Mouse (Mus musculus) ovary, adult 18-20 months (tissue): Measurements from ENCODE around the gene Scarb1.
A peak's percentile ranks its signal among the peaks of the same experiment; 100 is the strongest.

ENCODE experiments used
- DNase-seq: peaks from one replicate; pipeline ENCODE4 v3.0.0; 2022; ENCODE audit warnings: low spot score, mixed read lengths

Scarb1 gene

GRCm38 (mm10) chr5:125364851-125365429 lies 24.0 kb upstream of the Scarb1 start:
- no peak for DNase-seq

DNA sequence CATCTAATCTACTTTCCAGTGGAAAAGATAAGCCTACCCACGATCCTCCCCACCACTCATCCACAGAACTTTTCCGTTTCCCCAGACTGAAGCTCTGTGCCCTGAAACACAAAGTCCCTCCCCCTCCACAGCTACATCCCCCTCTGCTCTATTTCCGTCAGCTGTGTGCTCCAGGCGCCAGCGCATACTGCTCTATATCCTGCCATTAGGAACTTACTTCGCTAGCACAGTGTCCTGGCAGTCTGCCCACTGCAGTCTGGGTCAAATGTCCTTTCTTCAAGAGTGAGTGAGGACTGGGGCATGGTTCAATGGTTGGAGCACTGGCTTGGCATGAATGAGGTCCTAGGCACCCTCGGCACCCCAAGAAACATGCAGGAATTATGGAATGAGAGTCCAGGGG lies 23.0 kb upstream of the Scarb1 start:
- DNase-seq, result no peak

DNA sequence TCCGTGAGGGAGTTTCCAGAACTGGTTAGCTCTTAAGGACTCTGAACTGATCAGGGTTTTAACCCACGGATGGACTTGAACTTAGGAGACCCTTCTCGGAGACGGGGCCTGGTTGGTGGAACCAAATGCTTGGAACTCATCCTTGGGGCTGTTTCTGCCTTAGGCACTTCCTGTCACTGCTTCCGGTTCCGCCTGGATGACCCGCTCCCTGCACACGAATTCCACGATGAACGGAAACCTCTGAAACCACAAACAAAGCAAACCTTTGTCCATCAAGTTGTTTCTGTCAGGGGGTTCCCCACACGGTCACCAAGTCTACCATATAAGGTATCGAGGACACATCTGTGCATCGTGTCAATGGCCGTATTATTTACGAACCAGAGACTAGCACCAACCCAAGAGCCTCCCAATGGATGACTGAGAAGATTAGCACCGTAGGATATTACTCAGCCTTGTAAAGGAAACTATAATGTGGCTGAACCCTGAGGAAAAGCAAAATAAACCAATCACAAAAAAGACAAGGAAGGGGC lies 20.2 kb upstream of the Scarb1 start:
- DNase-seq, result no peak

DNA sequence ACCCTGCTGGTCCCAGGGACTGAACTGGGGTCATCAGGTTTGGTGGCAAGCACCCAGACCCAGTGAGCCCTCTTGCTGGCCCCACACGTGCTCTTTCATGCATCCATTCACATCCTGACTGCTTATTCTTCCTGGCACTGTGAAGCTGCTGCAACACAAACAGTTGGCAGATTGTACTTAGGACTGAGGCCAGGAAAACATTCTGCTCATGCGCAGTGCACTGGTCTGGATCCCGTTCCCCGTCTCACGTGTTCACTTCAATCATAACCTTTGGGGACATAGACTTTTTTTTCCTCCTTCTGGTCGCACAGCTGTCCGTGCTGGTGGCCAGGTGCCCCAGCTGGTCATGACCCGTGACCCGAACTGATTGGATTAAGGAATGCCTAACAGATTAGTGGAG lies 19.7 kb upstream of the Scarb1 start:
- no peak for DNase-seq

DNA sequence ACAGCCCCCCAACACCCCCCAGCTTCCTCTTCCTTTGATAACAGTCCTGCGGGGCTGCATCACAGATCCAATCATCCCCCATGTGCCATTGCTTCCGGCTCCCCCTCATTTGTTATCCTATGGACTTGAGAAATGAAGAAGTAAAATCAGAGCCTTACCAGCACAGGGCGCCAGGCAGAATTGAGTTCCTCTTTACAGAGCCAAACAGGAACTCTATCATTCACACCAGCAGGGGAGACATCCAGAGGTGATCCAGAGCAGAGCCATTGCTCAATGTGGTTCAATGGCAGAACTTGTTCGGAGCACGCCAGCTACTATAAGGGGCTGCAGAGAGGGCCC lies 17.3 kb upstream of the Scarb1 start:
- no peak for DNase-seq

GRCm38 (mm10) chr5:125357543-125358269 lies 16.8 kb upstream of the Scarb1 start:
- no peak for DNase-seq

DNA sequence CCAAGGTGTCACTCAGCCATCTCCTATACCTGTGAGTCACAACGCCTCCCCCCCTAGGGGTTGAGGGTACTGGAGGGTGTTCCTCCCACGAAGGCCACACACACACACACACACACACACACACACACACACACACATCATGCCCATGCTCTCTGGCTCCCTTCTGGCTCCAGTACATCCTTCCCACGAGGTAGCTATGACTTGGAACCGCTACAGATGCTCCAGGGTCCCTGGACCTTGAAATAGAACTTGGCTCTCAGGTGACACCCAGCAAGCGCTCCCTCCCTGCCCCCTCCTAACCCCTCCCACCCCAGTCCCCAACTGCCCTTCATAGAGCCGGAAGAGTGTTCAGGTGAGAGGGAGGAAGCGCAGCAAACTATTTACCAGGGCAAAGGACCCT lies 14.8 kb upstream of the Scarb1 start:
- no peak for DNase-seq

GRCm38 (mm10) chr5:125354885-125355492 lies 14.1 kb upstream of the Scarb1 start:
- DNase-seq, result no peak

DNA sequence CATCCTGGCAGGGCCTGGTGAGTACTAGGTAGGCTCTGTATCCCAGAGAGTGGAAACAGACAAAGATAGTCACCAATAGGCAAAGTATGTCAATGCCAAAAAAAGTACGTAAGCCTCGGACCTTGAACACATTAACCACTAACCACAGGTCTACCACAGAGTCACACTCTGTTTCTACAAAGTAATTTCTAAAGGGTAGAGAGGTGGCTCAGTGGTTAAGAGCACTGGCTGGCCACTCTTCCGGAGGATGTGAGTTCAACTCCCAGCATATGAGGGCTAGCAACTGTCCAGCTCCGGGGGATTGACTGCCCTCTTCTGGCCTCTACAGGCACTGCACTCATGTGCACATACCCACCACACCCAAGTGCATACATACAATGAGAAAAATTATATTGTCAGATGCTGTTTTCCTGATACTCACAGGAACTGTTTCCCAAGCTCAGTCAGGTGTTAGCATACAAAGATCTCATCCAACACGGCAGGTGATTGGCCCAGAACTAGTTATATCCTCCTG lies 11.9 kb upstream of the Scarb1 start:
- DNase-seq, result no peak

DNA sequence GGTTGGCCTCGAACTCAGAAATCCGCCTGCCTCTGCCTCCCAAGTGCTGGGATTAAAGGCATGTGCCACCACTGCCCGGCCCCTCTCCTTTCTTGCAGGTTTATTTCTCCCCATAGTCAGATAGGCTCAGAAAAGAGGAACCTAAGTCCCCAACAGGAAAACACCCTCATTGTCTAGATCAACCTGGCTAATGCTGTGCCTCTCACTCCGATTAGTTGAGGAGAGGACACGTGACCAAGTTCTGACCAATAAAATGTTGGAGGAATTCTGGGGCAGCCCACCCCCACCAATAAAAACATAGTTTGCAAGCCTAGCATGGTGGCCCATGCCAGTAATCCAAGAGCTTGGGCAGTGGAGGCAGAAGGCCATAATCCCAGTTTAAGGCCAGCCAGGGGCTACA lies 11.0 kb upstream of the Scarb1 start:
- no peak for DNase-seq

DNA sequence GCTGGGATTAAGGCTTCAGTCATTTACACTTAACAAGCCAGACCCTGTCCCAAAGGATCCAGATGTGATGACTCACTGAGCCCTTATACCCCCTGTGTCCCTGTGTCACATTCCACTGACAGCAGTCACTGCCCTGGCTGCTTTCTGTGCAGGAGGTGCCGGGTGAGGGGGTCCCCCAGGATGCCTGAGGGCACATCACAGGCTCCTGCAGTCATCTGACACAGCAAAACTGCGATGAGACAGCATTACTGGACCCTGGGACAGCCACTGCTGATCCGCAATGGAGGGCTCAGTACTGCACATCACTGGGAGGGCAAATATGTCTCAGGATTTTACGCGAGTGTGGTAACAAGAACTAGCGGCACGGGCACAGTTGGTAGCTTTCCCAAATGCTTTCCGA lies 10.2 kb upstream of the Scarb1 start:
- DNase-seq, result no peak

GRCm38 (mm10) chr5:125349391-125349790 lies 8.5 kb upstream of the Scarb1 start:
- DNase-seq, result no peak

DNA sequence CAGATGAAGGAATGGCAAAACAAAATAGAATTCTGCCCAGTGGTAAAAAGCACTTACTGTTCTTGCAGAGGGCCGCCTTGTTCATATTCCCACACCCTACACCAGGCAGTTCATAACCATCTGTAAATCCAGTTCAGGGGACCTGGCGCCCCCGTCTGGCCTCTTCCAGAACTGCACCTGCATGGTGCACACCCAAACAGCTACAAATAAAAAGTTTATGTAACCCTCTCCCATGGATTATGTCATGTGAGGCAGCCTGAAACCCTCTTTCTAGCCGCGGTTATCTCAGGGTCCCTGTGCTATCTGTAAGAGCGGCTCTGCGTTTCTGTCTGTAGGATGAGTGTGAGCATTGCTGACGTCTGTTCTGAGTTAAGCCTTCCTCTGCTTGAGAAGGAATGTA lies 7.6 kb upstream of the Scarb1 start:
- no peak for DNase-seq

GRCm38 (mm10) chr5:125348067-125348466 lies 7.2 kb upstream of the Scarb1 start:
- DNase-seq, result no peak

DNA sequence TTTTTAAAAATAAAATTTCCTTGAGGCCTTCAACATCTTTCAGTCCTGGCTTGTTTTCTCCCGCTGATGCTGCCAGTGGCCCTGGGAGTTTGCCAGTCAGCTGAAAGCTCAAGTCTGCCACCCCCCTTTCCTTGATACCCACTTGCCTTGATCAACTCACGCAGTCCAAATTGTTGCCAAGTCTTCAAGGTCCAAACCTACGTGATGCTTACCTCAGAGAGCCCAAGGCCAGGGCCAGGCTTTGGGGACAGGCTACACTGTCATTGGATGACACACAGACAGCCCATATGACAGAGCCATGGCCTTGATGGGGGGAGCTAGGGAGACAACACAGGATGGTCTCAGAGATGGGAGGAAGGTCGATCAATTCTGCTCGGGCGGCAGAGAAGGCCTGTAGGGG lies 3.4 kb upstream of the Scarb1 start:
- DNase-seq, result no peak

DNA sequence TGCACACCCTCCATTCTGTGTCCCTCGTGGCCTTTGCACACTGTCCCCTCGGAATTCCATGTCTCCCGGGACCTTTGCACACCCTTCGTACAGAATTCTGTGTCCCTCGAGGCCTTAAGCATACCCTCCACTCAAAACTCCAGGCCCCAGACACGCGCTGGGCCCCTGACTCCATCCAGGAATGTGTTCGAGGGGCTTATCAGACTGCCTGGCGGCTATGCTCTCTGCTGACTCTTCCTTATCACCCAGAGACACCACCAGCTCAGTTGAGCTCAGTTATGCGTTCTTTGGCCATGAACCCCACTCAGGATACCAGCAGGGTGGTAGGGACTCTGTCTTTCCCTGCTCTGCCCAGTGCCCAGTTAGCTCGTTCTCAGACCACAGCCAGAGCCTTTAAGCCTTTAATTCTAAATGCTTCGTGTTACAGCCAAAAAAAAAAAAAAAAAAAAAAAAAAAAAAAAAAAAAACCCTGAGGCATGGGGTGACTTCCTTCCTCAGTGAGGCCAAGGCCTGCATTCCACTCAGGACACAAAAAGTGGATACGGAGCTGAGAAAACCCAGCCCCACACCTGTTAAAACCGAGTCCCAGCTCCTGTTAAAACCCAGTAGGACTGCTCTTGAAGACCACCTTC lies 681 bp upstream of the Scarb1 start:
- no peak for DNase-seq

- DNase-seq, result no peak
Observed at GRCm38 (mm10) chr5:125339851-125340531, 903 bp downstream of the Scarb1 start.

GRCm38 (mm10) chr5:125339108-125339751 lies 1.7 kb downstream of the Scarb1 start:
- peak; percentile 67 for DNase-seq

DNA sequence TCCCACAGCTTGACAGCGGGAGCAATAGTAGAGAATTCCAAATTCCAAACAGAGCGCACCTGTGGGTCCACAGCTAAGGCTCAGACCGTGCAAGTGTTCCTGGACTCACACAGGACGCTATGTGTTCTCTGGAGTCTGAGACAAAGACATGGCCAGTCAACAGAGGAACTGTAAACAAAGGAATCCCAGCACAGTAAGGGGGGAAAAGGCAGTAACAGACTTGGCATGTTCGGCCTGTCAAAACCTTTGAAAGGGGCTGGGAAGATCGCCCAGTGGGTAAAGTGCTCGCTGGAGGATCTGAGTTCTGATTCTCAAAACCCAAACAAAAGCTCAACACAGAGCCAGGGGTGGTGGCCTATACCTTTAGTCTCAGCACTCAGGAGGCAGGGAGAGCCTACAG lies 3.4 kb downstream of the Scarb1 start:
- no peak for DNase-seq

DNA sequence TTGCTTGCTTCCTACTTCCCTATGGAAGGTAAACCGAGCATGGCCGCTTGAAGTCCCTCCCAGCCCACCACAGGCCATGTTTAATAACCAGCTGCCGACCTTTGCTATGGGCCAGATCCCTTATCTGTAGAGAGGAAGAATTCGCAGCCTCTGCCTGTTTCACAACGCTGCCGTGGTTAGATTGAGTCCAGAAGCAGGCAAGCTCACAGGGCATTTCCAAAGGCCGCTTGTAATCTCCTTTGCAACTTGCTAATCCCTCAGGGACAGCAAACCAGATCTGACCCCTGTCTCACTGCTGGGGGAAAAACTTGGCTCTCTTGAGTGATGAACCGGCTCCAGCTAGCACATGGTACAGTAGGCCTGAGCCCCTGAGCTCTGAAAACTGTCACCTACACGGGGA lies 3.9 kb downstream of the Scarb1 start:
- no peak for DNase-seq

GRCm38 (mm10) chr5:125333009-125333408 lies 7.9 kb downstream of the Scarb1 start:
- DNase-seq, result no peak

GRCm38 (mm10) chr5:125332333-125332732 lies 8.6 kb downstream of the Scarb1 start:
- peak; percentile 64 for DNase-seq
